In genomic region chr15:77827794-77828193, GRCm38 (mm10) we compare ENCODE assay signal across 8 mouse cellular contexts. TPM values are rescaled to one million over a fixed set of nuclear protein-coding genes. Genes with fewer than 3 reads are reported as not detected.
A peak's percentile ranks its signal among the peaks of the same experiment; 100 is the strongest.
DNase-seq lines count a peak whose midpoint lies in the region; ATAC-seq and TF ChIP-seq lines count a peak whose summit lies in the region.

No protein-coding gene starts in this region.

- no peak for DNase-seq in heart, adult 9 months (ENCODE audit: low spot score in 2 of 2)
- no peak for DNase-seq in lung, postnatal 14 days
- no peak for DNase-seq in neural tube, embryonic 11.5 days (ENCODE audit: low spot score)
- DNase-seq in embryo, embryonic 11 days, result no peak
- no peak for DNase-seq in left cerebral cortex, adult 2 months (ENCODE audit: extremely low spot score in 1 of 2, low spot score in 2 of 2)

- no peak for TF ChIP-seq CTCF in left cerebral cortex, adult 2 months (IDR thresholded peaks at IDR 0.05)

- no peaks in the 10 kb centered on the region for H3K27me3 ChIP-seq in heart, embryonic 11.5 days (ENCODE audit: control insufficient read depth, insufficient read depth, low read length)
- no peaks in the 10 kb centered on the region for H3K27me3 ChIP-seq in lung, embryonic 15.5 days
- no peaks in the 10 kb centered on the region for H3K27me3 ChIP-seq in embryonic facial prominence, embryonic 13.5 days
- no peaks in the 10 kb centered on the region for H3K27me3 ChIP-seq in neural tube, embryonic 11.5 days (ENCODE audit: control insufficient read depth, insufficient read depth, low read length)

- ATAC-seq in heart, embryonic 11.5 days (replicated peaks; ENCODE audit: insufficient number of reproducible peaks, low FRiP score, low TSS enrichment), result no peak
- ATAC-seq in lung, embryonic 15.5 days (ENCODE audit: borderline replicate concordance, extremely low read depth, low FRiP score, low TSS enrichment), result no peak
- ATAC-seq in embryonic facial prominence, embryonic 13.5 days (ENCODE audit: insufficient number of reproducible peaks, insufficient read depth, low FRiP score, low TSS enrichment, low read depth), result no peak
- no peak for ATAC-seq in neural tube, embryonic 11.5 days (ENCODE audit: insufficient read depth, low FRiP score, low TSS enrichment)

- intact Hi-C loops in left cerebral cortex, adult 2 months (cut with DNase I), result no loop called here

- 15% methylated on average over 6 of the region's 6 CpGs for WGBS in heart, embryonic 11.5 days (ENCODE audit: insufficient replicate concordance)
- WGBS in lung, embryonic 15.5 days, result 14% methylated on average over 6 of the region's 6 CpGs
- 21% methylated on average over 6 of the region's 6 CpGs for WGBS in embryonic facial prominence, embryonic 13.5 days
- 10% methylated on average over 6 of the region's 6 CpGs for WGBS in neural tube, embryonic 11.5 days

- no peaks in the 10 kb centered on the region for H3K9me3 ChIP-seq in heart, embryonic 11.5 days (replicated peaks; ENCODE audit: control insufficient read depth, low read length)
- no peaks in the 10 kb centered on the region for H3K9me3 ChIP-seq in lung, embryonic 15.5 days
- H3K9me3 ChIP-seq in embryonic facial prominence, embryonic 13.5 days, result no peaks in the 10 kb centered on the region
- H3K9me3 ChIP-seq in neural tube, embryonic 11.5 days (ENCODE audit: control insufficient read depth, low read length), result no peaks in the 10 kb centered on the region

- peak overlapping the region; percentile 11; the same call in 1 of the 2 replicates for H3K9ac ChIP-seq in heart, embryonic 11.5 days (ENCODE audit: low read depth, low read length)
- 0 out of 2 replicates have a peak overlapping the region, but pooled peaks have one; percentile 26 for H3K9ac ChIP-seq in lung, embryonic 15.5 days
- H3K9ac ChIP-seq in embryonic facial prominence, embryonic 13.5 days, result no peak overlapping the region
- H3K9ac ChIP-seq in neural tube, embryonic 11.5 days (ENCODE audit: low read length), result no peak overlapping the region

- H3K27ac ChIP-seq in heart, embryonic 11.5 days (ENCODE audit: low read depth, low read length), result peak overlapping the region; percentile 68
- H3K27ac ChIP-seq in lung, embryonic 15.5 days, result peak overlapping the region; percentile 82
- H3K27ac ChIP-seq in embryonic facial prominence, embryonic 13.5 days, result peak overlapping the region; percentile 73
- H3K27ac ChIP-seq in neural tube, embryonic 11.5 days (ENCODE audit: low read depth, low read length), result peak overlapping the region; percentile 20; the same call in 1 of the 2 replicates
- no peak overlapping the region for H3K27ac ChIP-seq in left cerebral cortex, adult 2 months

- peaks cover 5% of the 10 kb centered on the region; the same call in 1 of the 2 replicates for H3K36me3 ChIP-seq in heart, embryonic 11.5 days (ENCODE audit: control insufficient read depth, insufficient read depth, low read length)
- H3K36me3 ChIP-seq in lung, embryonic 15.5 days, result no peaks in the 10 kb centered on the region
- H3K36me3 ChIP-seq in embryonic facial prominence, embryonic 13.5 days, result no peaks in the 10 kb centered on the region
- no peaks in the 10 kb centered on the region for H3K36me3 ChIP-seq in neural tube, embryonic 11.5 days (ENCODE audit: control insufficient read depth, insufficient read depth, low read length)

- H3K4me3 ChIP-seq in heart, embryonic 11.5 days (ENCODE audit: low read depth, low read length), result no peak overlapping the region
- no peak overlapping the region for H3K4me3 ChIP-seq in lung, embryonic 15.5 days
- no peak overlapping the region for H3K4me3 ChIP-seq in embryonic facial prominence, embryonic 13.5 days
- H3K4me3 ChIP-seq in neural tube, embryonic 11.5 days (ENCODE audit: low read depth, low read length), result no peak overlapping the region
- no peak overlapping the region for H3K4me3 ChIP-seq in left cerebral cortex, adult 2 months

- peak overlapping the region; percentile 1; the same call in 1 of the 2 replicates for H3K4me2 ChIP-seq in heart, embryonic 11.5 days
- H3K4me2 ChIP-seq in lung, embryonic 15.5 days, result peak overlapping the region; percentile 31
- no peak overlapping the region; the same call in 1 of the 2 replicates for H3K4me2 ChIP-seq in embryonic facial prominence, embryonic 13.5 days
- no peak overlapping the region for H3K4me2 ChIP-seq in neural tube, embryonic 11.5 days (ENCODE audit: low read depth)

- H3K4me1 ChIP-seq in heart, embryonic 11.5 days (ENCODE audit: control insufficient read depth, insufficient read depth, low read length), result peaks cover 54% of the 10 kb centered on the region
- peaks cover 83% of the 10 kb centered on the region for H3K4me1 ChIP-seq in lung, embryonic 15.5 days
- H3K4me1 ChIP-seq in embryonic facial prominence, embryonic 13.5 days, result peaks cover 42% of the 10 kb centered on the region
- H3K4me1 ChIP-seq in neural tube, embryonic 11.5 days (ENCODE audit: control insufficient read depth, insufficient read depth, low read length), result peaks cover 17% of the 10 kb centered on the region

RNA-seq across cellular contexts. Expression of gene Myh9, which starts 14.2 kb away (rescaled TPM):
- polyA plus RNA-seq in heart, embryonic 11.5 days (2014; fragmentation: Nextera tagmentation; extraction: Ambion mirVana), result 30.4 and 31.8 TPM in 2 replicates
- polyA plus RNA-seq in lung, embryonic 15.5 days (2015; fragmentation: Nextera tagmentation; extraction: Ambion mirVana), result 62.5 and 67.7 TPM in 2 replicates
- polyA plus RNA-seq in embryonic facial prominence, embryonic 13.5 days (2015; fragmentation: Nextera tagmentation; extraction: Ambion mirVana), result 36.2 and 41.0 TPM in 2 replicates
- polyA plus RNA-seq in neural tube, embryonic 11.5 days (2014; fragmentation: Nextera tagmentation; extraction: Ambion mirVana), result 24.5 and 25.3 TPM in 2 replicates
- 10 to 100 TPM; 81.2 to 91.4 TPM for total RNA-seq in left cerebral cortex, adult 2 months (2021)

Comparison
In these comparisons a context has a peak if more than half of its experiments do, and no peak if none do; other contexts are left out.
1. H3K4me2 ChIP-seq: peak in heart, embryonic 11.5 days (single experiment) and lung, embryonic 15.5 days (single experiment); none in embryonic facial prominence, embryonic 13.5 days (single experiment) and neural tube, embryonic 11.5 days (single experiment).
2. H3K9ac ChIP-seq: peak in heart, embryonic 11.5 days (single experiment) and lung, embryonic 15.5 days (single experiment); none in embryonic facial prominence, embryonic 13.5 days (single experiment) and neural tube, embryonic 11.5 days (single experiment).